Mouse (Mus musculus): ENCODE measurements around the gene Il20rb. TPM values are rescaled to one million over a fixed set of nuclear protein-coding genes. Genes with fewer than 3 reads are reported as not detected.
A peak's percentile ranks its signal among the peaks of the same experiment; 100 is the strongest.

Il20rb gene
- total RNA-seq (2015; ENCODE audit: low replicate concordance) (0.63 TPM in 1 of 2 replicates, not detected in the other), total RNA-seq (2017; ENCODE audit: low replicate concordance) (4.0 TPM in 1 of 2 replicates, not detected in the other)

DNA sequence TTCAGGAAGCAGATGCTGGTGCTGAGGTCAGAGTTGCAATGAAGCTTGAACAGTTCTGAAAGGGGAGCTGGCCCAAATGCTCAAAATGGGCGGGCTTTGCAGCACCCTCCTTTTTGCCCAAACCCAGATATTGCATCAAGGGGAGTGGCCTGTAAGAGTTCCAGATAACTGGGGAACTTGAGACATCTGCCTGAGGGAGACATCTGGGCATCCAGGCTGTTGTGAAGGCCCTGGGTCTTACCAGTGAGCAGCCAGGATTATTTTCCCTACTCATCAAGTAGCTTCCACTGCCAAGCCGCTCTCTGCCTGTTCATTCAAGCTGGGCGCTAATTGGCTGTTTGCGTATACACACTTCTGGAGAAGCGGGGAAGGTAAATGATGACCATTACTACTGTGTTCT, at the start of gene Il20rb:
Il20rb (minus strand) TSS at position 358 of the 400 bp plus-strand sequence.
- no peak for ATAC-seq (replicated peaks; ENCODE audit: low FRiP score, poor library complexity, severe bottlenecking)

DNA sequence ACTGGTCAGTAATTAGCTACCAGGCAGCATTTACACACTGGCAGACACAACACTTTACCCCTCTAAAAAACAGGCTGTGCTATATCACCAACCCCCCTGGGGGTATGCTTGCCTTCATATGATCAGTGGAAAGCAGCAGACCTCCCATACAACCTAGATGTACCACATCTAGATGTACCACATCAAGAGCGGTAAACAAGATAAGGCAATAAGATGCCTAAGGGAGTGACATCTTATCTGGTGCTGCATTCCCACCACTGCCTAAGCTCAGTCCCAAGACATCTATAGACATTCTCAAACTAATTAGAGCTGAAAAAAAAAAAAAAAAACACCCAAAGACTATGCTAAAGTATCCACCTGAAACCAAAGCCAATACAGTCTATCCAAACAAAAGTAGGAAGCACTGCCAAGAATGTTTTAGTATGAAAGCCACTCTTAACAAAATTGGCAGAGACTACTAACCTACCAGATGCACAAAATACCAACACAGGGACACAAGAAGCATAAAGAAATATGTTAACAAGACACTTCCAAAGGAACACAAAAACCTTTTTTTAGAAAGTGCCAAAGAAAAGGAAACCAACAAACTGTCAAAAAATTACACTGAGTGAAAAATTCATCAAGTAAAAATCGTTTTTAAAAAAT, 49.2 kb upstream of the Il20rb start:
- no peak; the same call in 1 of the 2 replicates for ATAC-seq (replicated peaks; ENCODE audit: low FRiP score, poor library complexity, severe bottlenecking)

DNA sequence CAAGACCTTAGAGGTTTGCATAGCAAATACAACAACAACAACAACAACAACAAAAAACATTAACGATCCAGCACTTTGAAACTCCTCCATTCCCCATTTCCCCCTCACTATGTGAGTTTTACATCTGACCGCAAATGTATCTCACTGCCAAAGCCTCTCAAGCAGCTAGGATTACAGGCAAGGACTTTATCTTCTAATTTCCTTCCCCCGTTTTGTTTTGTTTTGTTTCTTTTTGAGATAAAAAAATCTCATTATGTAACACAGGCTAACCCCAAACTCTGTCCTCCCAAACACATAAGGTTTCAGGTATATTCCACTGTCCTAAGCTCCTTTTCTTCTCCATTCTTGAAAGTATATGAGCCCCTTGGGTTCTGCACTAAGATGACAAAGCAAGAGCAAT, 48.1 kb upstream of the Il20rb start:
- ATAC-seq (replicated peaks; ENCODE audit: low FRiP score, poor library complexity, severe bottlenecking): no peak

DNA sequence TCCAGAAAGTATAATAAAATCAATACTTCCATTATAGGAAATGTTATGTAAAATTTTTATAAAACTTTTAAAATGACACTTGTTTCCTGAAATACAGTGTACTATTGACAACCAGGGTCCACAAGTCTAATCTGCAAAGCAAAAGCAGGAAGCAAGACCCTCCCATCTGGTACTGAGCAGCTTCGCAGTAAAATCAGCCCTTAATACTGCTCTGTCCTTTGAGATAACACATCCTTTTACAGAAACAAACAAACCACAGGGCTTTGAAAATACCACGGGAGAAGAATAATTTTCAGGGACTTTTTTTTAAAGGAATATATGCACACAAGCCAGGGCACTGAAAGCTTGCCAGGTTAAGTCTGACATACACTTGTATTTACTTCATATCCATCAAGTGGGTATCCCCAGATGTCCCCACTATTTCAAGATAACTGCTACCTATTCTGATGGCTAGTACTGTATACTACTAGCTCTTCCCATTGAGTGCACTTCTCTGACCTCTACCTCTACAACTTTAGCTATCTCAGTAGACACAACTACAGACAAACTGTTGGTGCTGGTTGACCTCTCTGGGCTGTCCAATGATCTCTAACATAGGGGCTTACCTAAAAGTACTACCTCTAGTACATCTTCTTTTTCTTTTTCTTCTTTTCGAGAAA, 46.4 kb upstream of the Il20rb start:
- ATAC-seq (replicated peaks; ENCODE audit: low FRiP score, poor library complexity, severe bottlenecking): no peak

DNA sequence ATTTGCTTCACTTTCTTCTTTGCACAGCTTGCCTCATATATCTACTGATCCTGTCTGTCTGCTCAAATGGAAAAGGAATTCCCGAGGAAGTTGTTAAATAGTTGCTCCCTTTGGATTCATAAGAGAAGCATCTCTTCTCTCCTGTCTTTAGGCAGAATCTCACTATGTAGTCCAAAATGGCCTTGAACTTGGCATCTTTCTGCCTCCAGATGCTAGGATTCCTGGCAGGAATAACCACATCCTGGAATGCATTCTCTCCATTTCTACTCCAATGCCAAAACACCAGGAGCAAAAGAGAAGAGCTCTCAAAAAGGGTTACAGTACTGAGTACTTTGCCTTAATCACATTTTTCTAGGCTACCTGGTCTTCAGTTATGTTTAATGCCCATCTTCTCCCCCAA, 44.7 kb upstream of the Il20rb start:
- ATAC-seq (replicated peaks; ENCODE audit: low FRiP score, poor library complexity, severe bottlenecking): no peak

DNA sequence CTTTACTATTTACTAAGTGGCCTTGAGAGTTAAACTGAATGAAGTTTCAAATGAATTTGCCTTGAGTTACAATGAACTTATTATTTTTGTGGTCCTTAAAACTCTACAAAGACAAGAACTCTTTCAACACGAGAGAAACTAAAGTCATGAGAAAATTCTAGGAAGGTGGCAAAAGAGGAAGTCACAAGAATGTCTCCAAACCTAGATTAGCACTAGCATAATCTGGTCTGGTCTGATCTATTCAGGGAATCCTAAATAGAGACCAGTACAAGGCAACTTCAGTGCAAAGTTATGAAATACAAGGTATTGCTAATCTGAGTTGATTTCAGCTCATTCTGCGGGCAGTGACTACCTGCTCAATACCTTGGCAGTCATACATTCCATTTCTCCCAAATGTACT, 38.6 kb upstream of the Il20rb start:
- ATAC-seq (replicated peaks; ENCODE audit: low FRiP score, poor library complexity, severe bottlenecking): no peak

DNA sequence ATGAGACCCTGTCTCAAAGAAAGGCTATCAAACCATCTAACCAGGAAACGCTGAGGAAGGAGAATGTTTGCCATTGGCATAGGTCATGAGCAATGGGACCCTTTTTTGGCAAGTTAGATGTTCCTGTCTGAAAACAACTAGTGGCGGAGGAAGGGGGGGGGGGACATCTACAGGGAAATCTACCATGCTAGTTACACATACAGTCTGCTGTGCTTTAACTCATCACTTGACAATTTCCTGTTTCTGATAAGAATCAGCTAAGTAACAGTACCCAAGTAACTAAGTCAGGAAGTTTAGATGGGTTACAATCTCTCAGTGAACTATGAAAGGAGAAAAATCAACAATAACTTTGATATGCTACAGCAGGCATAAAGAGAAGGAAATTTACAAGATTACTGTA, 35.4 kb upstream of the Il20rb start:
- ATAC-seq (replicated peaks; ENCODE audit: low FRiP score, poor library complexity, severe bottlenecking): no peak

DNA sequence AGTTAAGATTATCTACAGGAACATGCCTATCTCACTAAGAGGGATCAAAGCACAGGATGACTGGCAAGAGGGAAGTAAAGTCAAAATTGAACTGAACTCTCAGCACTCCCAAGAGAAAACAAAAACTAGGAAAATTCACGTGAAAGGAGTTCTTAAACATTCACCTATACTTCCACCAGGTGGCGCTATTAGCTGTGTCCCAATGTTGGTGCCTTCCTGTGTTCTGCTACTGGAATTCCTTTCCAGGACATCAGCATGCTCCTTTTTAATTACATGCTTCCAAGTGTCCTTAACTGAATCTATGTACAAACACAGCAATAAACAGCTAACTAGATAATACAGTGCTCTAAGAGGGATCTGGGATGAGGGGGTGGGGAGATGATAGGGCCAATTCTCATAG, 34.0 kb upstream of the Il20rb start:
- peak; percentile 88 for ATAC-seq (replicated peaks; ENCODE audit: low FRiP score, poor library complexity, severe bottlenecking)

DNA sequence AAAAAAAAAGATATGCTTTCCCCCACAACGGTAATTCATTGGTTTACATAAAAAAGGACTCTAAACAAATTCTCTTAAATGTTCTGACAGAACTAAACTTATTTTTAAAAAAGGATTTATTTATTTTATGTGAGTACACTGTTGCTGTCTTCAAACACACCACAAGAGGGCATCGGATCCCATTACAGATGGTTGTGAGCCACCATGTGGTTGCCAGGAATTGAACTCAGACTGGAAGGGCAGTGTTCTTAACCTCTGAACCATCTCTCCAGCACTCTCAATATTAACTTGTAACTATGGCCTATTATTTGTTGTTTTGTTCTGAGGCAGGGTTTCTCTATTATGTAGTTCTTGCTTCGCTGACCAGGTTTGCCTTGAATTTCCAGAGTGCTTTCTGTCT, 33.4 kb upstream of the Il20rb start:
- no peak for ATAC-seq (replicated peaks; ENCODE audit: low FRiP score, poor library complexity, severe bottlenecking)

DNA sequence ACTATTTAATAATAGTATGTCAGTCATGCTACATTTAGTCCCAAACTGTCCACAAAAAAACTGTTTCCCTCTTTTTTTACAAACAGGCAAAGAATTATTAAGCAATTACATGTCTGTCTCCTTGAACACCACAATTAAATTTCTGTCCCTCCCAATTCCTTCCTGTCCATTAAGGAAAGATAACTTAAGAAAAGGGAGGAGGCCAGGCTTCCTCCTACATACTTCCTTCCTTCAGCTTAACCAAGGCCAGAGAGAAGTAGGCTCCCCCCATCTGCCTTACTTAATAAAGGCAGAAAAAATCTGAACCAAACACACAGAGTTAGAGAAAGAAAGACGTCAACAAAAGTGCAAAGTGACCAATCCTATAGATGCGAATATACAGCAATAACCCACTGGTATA, 21.0 kb upstream of the Il20rb start:
- no peak for ATAC-seq (replicated peaks; ENCODE audit: low FRiP score, poor library complexity, severe bottlenecking)

DNA sequence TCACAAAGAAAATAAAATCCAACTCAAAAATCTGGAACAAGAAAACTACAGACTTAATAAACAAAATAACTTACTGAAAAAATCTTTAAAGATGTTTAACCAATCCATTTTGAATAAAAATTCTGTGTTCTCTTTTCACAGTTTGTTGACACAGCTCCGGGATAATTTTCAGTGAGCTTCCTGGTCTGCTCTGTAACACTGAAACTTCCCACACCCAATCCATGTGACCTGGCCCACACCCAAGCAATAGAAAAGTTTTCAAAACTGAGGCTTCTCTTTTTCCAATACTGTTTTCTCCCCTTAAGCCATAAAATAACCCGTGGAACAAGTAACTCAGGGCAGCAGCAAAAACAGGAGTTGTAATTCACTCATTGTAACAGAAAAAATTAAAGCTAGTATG, 20.1 kb upstream of the Il20rb start:
- ATAC-seq (replicated peaks; ENCODE audit: low FRiP score, poor library complexity, severe bottlenecking): no peak

DNA sequence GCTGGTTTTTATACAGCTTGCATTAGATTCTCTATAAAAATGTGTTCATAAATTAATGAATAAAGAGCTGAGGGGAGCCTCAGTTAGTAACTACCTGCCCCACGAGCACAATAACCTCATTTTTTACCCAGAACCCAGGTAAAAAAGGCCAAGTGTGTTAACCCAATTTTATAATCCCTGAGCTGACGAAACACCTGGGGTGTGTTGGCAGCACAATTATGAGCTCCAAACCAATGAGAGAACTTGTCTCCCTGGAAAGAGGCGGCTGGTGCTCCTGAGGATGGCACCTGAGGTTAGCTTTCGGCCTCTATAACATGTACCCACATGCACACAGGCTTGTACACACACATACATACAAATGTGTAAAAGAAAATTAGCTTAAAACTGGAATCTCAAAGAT, 18.9 kb upstream of the Il20rb start:
- ATAC-seq (replicated peaks; ENCODE audit: low FRiP score, poor library complexity, severe bottlenecking): no peak

DNA sequence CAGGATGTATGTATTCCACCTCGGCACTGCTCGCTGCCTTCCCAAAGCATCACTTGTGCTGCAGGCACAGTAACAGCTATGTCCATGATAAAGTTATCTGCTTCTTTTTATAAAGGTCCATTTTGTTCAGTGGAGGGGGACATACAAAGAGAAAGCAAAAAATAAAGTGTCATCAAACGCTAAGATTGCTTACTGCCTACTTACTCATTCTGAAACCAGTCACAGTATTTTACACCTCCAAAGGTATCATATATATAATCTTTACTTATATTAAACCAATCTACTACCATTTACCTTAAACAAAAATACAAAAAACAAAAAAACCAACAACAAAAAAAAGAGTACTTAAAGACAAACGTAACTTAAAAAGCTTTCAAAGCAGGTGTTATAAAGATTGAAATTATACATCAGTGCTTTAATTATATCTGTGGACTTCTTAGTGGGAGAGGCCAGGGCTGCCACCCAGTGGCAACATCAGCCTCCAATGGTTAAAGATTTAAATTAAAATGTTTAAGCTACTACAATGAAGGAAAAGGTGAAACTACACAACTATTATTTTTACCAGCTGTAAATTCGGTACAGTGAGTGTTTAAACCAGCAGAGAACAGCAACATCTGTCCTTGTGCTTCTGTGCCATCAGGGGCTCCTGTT, 7.1 kb upstream of the Il20rb start:
- ATAC-seq (replicated peaks; ENCODE audit: low FRiP score, poor library complexity, severe bottlenecking): no peak

DNA sequence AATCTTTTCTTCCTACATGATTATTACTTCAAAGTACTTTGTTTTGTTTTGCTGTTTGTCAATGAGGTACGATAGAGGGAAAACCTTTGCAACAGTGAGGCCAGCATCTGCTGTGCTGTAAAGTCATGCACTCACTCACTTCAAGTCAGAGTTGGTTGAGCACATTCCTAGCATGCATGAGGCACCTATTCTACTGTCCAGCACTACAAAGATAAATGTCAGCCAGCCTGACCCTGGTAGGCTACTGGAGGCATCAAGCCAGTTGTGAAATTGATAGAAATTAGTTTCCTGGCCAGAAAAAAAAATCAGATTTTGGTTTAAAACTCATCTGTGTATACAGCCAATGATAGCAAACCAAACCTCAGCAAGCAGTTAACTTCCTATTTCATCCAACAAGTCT, 4.8 kb upstream of the Il20rb start:
- ATAC-seq (replicated peaks; ENCODE audit: low FRiP score, poor library complexity, severe bottlenecking): no peak

DNA sequence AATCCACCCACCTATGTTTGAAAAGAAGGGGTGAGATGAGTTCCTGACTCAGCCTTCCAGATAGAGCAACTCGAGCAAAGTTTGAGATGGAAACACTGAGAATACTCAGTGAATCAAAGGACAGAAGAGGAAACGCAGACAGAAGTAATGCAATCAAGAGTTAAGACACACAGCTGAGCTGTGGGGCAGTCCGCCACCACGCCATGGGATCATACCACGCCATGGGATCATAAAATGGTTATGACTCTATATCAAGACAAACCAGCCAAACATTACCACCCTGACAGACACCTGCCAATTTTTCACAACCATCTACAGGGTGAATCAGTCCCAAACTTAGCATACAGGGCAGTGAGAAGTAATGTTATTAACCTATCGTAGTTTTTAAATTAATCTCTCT, 2.4 kb upstream of the Il20rb start:
- no peak for ATAC-seq (replicated peaks; ENCODE audit: low FRiP score, poor library complexity, severe bottlenecking)

DNA sequence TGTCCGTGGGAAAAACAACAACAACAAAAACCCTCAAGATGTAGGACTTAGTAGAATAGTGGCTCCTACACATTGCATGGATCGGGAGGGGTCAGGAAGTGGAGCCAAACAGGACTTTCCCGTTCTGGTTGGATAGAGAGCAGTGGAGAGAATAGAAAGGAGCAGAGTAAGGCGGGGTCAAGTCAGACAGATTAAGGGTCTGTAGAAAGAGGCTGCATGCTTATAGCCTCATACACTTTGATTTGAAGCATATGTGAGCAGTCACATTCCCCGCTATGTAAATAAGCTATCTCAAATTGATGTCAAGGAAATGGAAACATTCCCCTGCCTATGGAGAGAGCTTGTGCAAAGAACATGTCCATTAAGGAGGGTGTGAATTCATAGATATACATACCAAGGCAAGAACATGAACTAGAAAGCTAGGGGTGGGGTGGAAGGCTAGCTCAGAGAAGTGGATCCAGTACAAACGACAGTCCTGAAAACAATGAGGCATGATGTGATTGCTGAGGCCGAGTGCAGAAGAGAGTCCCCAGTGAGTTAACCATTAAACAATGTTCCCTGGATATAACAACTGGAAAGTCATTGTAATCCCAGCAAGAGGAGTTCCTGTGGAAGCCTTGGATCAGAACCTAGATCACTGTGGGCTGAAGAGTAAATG, 1.6 kb upstream of the Il20rb start:
- no peak for ATAC-seq (replicated peaks; ENCODE audit: low FRiP score, poor library complexity, severe bottlenecking)

DNA sequence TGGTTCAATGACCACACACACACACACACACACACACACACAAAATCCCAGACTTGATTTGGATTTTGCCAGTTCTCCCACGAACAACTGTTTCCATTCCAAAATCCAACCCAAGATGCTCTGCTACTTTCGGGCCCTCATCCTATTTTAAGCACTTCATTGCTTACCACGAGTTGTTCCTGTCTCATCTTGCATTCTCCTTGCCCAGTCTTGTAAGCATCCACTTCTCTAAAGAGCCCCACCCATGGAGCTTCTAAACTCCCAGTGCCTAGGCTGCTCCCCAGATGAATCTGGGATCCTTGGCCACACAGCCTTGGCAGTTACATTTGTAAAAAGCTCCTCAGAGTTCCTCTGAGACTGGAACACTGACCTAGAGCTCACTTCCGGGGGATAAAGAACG, 3.3 kb downstream of the Il20rb start:
- ATAC-seq (replicated peaks; ENCODE audit: low FRiP score, poor library complexity, severe bottlenecking): no peak

DNA sequence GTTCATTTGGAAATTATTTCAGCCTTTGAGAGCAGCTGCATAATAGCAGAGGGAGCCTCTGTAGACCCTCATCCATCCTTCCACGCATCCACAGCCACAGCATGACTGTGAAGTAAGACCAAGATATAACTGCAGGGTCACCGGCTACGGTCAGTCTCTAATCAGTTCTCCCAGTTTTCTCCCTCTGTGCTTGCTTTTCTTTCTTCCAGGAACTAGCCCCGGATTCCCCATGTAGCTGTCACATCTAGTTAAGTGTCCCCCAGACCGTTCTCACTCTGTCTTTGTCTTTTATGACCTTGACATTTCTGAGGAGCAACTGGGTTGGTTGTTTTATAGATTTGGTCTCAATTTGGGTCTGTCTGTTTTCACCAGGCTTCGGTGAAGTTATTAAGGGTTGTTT, 5.0 kb downstream of the Il20rb start:
- ATAC-seq (replicated peaks; ENCODE audit: low FRiP score, poor library complexity, severe bottlenecking): no peak

DNA sequence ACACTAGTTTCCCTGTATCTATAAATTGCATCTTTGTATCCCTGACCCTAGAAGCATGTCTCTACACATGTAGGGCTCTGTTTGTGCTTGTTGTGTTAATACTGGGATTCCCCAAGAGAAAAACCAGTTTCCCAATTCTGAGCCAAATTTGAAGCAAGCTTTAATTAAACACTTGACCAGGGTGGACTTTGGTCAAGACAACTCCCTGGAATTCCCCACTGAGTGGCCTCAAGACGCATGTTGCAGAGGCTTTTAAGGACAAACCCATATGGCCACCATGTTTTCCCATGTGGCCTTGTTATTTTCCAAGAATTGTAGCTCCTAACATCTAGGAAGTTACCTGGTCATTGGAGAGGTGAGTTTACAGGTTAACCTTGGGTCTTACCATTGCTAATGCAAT, 12.5 kb downstream of the Il20rb start:
- ATAC-seq (replicated peaks; ENCODE audit: low FRiP score, poor library complexity, severe bottlenecking): no peak

DNA sequence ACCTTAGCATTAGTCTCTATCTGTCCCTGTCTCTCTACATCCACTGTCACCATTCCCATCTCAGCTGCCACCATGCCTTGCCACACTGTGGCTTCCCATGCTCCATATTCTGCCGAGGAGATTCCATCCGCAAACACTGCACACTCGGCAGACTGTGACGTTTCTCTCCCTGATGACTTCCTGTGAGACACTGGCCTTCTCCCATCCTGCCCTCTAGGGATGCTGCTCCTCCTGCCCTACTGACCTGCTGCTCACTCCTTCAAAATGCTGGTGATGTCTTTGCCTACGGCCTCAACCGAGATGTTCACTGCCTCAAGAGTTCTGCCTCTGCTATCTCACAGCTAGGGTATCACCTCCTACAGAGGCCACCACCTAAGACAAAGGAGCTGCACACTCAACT, 13.2 kb downstream of the Il20rb start:
- ATAC-seq (replicated peaks; ENCODE audit: low FRiP score, poor library complexity, severe bottlenecking): no peak

DNA sequence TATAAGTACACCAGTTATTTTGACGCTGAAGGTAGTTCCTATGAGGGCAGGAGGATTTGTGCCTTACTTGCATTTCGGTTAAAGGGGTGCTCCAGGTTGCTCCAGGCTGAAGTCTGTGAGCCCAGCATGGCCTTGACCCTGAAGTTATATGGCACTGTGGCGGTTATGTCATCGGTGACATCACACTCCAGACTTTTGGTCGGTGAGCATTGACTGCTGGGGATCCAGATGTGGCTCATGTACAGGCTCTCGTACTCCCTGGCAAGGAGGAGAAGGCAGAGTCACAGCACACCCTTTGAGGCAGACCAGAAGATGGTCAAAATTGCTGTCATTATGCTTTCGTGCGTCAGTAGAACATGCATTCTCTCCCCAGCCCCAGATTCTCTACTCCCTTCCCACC, 13.7 kb downstream of the Il20rb start:
- no peak for ATAC-seq (replicated peaks; ENCODE audit: low FRiP score, poor library complexity, severe bottlenecking)

All from erythroblast, adult 5-6 weeks (primary cell).